Mouse (Mus musculus) forelimb bud, embryonic 11.5 days (tissue): ENCODE measurements around the gene Tcam1.
A peak's percentile ranks its signal among the peaks of the same experiment; 100 is the strongest.

Source experiments
- DNase-seq: peaks from one replicate; pipeline ENCODE4 v3.0.0-alpha.2; 2012; ENCODE audit warnings: low read depth, low spot score

Gene Tcam1

DNA sequence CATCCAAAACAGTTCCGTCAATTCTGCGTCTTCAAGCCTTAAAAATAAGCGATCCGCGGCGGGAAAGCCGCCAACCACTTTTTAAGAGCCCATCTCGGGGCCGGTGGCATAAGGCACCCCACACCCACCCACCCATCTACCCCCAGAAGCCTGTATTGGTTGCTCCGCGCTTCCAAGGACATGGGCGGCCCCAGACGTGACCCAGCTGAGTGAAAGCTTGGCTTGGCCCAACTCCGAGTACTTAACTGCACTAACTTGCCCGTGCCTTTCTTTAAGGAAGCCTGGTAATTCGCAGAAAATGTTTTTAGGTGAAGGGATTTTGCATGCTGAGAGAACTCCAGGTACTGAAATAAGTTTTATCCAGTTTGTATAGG lies 3.2 kb upstream of the Tcam1 start:
- no peak for DNase-seq

DNA sequence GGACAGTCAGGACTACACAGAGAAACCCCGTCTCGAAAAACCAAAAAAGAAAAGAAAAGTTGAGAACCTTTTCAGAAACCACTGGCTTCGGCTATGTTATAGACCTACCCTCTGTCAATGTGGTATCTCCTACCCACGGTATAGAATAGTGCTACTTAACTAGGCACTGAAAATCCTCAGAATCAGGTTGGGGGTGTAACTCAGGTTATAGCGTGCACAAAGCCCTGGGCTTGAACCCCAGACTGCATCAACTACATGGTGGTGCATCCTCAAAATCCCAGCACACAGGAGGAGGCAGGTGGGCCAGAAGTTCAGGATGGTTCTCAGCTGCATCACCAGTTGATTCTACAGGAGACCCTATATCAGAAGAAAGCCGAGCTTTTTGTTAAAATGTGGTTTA lies 2.7 kb upstream of the Tcam1 start:
- no peak for DNase-seq

DNA sequence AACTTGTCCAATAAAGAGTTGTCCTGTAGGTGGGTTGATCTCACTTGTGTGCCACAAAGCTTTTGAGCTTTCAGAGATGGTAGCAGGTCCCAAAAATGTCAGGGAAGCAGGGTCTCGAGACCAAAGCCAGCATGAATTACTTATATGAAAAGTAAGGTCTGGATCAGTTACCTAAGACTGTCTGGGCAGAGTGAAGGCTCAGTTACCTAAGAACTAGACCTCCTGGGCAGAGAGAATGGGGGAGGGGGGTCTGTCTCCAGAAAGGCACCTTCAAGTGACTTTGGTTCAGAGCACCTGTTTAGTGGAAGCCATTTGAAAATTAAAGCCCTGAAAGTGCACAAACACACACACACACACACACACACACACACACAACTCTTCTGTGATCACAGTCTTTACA lies 2.1 kb upstream of the Tcam1 start:
- no peak for DNase-seq

DNA sequence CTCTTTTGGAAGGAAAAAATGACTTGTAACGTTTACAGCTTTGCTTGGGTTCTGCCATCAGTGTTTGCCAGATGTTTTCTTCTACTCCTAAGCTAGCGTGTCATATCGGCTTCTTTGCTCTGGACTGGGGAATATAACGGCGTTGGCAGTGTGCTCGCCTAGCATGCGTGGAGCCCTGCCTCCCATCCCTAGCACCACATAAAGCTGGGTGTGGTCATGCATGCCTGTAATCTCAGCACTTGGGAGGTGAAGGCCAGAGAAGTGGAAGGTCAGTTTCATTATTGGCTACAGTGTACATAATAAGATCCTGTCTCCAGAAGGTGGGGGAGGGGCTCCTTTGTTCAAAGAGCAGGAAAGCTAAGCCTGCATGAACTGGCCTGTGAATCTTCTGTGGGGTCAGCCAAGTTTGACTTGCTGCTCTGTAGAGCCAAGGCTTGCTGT lies 1.5 kb upstream of the Tcam1 start:
- DNase-seq, result peak; percentile 30

DNA sequence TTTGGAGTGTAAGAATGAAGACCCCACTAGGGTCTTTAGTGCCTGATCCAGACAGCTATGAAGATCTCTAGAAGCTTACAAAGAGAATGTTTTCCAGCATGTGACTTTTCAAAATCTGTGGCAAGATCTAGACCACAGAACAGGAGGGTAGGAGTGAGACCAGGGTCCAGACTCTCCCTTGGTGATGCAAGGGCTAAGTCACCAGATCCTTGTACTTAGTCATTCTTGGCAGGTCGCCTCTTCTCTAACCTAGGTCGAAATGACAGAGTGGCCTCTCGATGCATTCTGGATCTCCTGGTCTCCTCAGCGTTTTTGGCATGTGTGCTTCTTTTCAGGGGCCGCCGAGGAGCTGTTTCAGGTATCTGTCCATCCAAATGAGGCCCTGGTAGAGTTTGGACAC lies 6.0 kb downstream of the Tcam1 start:
- DNase-seq, result no peak

DNA sequence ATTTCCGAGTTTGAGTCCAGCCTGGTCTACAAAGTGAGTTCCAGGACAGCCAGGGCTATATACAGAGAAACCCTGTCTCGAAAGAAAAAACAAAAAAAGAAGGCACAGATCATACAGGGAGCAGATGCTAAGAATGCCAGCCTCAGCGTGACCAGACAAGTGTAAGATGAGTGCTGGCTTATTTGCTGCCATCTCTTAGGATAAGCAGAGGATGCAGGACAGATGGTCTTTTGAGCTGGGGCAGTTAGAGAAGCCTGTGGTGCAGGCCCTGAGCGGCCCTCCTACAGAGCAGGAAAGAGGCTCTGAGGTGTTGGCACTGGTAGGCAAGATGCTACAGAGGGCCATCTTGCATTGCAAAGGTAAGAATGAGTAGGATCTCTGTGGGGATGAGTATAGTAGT lies 6.9 kb downstream of the Tcam1 start:
- no peak for DNase-seq

DNA sequence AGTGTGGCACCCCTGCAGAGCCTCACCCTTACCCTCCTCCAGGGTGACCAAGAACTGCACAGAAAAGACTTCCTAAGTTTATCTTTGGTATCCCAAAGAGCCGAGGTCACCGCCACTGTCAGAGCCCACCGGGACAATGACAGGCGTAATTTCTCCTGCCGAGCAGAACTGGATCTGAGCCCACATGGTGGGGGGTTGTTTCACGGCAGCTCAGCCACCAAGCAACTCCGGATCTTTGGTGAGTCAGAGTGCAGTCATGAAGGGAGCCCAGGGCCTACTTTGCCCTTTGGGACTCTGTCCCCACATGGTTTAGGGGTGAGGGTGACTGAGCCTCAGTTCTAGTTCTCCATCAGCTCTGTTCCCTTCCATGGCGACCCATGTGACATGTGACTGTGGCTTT lies 7.7 kb downstream of the Tcam1 start:
- DNase-seq, result no peak

DNA sequence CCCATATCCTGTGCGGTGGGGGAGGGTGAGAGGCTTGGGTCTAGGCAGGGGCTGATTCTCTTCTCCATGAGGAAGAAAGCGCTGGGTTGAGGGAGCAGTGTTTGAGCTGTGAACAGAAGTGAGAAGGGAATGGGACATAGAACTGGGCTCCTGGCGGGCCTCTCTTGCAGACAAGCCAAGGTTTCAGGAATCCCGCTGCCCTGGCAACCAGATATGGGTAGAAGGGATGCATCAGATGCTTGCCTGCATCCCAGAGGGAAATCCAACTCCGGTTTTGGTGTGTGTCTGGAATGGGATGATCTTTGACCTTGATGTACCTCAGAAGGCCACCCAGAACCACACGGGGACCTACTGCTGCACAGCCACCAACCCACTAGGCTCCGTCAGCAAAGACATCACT lies 9.7 kb downstream of the Tcam1 start:
- DNase-seq, result no peak

DNA sequence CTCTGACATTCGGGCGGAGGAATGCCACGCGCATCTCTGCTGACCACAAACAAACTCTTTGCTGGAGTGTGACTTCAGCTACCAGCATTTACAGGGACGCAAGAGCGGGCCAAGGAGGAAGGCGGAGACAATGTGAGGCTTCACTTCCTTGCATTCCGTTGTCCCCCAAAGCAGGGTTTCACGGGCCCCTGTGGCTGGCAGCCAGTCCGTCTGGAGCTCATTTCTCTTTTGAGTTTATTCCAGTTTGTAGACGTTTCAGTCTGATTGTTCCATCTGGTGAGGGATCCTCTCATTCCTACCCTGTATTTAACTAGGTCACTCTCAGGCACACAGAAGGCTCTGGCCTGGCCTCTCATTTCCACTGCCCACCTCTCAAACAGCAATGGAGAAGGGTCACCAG lies 10.5 kb downstream of the Tcam1 start:
- DNase-seq, result no peak

DNA sequence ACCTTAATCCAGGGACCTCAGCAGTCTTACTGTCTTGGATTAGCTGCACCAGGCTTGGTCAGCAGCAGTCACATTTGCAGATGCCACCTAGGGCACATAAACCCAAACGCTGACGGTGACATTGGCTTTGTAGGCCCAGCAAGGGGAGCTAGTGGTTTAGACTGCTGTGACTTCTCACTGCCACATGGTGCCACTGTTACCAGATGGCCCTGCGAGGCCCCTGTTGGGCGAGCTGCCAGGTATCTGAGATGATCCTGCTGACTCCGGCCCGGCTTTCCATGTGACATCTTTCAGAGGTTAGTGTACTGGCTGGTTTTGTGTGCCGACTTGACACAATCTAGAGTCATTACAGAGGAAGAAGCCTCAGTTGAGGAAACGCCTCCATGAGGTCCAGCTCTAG lies 12.9 kb downstream of the Tcam1 start:
- no peak for DNase-seq

DNA sequence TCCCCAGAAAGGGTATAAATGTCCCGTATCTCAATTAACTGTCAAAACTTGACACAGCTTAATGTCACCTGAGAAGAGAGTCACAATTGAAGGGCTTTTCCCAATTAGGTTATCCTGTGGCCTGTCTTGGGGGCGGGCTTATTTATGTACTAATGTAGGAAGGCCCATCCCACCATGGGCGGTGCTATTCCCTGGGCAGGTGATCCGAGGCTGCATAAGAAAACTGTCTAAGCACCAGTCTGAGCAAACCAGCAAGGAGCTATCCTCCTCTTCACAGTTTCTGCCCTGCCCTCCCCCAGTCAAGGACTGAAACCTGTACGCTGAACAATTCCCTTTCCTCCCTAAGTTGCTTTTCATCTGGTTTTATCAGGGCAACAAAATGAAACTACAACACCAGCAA lies 13.9 kb downstream of the Tcam1 start:
- DNase-seq, result no peak

DNA sequence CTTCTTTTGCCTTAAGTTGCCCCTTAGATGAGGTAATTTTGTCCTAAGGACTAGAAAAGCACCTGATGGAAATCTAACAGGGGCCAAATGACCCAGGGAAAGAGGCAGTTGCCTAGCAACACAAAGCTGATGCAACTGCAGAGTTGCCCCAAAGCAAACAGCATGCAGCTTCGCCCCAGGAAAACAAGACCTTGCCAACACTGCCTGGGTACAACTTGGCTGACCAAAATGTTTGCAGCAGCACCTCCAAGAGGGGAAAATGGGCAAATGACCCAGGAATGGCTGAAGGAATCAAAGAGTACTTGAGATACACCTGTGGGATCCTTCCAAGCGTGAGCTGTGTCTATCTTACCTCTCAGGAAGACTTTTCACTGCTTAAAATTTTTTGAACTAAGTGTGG lies 15.4 kb downstream of the Tcam1 start:
- DNase-seq, result no peak

DNA sequence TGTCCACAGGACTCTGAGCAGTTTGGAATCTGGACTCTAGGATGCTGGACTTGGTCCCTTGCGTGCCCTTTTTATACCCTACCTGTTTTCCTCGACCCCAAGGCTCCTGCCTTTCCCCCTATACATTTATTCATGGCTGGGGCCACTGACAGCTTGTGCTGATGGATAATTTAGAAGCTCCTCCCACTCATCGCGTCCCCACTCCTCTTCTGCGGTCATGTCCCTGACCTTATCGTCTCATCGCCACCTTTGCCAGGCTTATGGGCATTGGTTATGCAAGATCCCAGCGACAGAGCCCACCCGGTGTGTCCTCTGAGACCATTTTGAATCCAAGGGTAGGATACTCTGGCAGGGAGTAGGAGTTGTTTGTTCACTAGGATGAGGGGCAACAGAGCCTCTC lies 25.3 kb downstream of the Tcam1 start, which contains the start of gene Gh:
TSS of gene Gh (minus strand) at position 101 of the 400 bp plus-strand sequence.
- DNase-seq, result no peak

DNA sequence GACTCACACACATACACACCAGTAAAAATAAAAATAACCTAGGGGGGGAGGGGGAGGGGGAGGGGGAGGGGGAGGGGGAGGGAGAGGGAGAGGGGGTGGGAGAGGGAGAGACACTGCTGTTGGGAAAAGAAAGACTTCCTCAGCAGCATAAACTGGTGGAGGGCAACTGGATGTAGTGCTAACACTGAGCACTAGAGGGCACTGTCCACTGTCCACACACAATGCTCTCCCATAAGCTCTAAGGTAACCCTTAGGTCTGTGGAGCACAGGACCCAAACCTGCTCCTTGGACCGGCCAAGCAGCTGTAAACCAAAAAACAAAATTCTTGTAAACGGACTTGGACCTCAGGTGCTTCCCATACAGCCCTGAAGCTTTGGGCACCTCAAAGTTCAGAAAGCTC lies 26.2 kb downstream of the Tcam1 start:
- DNase-seq, result peak; percentile 80

DNA sequence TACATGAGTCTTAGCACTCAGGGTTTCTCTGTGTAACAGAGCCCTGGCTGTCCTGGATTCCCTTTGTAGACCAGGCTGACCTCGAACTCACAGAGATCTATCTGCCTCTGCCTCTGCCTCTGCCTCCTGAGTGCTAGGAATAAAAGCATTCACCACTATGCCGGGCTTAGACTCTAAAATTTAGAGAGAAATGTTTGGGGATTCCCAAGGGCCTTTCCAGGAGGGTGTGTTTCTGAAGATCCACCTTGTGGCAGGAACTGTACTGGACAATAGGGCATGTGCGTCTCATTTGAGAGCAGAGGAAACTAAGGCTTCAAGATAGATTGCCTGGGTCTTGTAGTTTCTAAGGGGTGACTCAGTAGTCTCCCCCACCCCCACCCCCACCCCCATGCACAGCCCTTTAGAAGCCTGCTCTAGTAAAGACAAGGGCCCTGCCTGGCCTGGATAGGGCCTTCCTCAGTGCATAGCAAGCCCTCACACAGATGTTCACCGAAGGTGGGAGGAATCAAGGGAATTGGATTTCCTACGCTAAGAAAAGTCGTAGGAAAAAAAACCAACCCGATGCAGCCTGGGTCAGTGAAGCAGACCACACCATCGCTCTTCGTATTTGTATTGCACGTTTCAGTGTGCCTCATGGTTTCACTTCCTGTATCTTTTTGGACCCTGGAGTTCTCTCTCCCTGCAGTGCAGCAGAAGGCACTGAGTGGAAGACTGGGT lies 29.0 kb downstream of the Tcam1 start:
- no peak for DNase-seq

DNA sequence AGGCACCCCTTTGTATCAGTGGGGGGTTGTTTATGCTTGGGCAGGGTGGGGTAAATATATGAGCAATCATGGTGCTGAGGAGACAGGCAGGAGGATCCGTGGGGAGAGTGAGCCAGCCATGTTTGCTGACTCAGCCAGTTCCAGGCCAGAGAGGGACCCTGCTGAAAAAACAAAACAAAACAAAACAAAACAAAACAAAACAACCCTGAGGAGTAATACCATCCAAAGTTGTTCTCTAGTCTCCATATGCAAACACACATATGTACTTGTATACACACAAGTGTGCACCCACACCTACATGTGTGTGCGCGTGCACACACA lies 29.6 kb downstream of the Tcam1 start:
- no peak for DNase-seq

DNA sequence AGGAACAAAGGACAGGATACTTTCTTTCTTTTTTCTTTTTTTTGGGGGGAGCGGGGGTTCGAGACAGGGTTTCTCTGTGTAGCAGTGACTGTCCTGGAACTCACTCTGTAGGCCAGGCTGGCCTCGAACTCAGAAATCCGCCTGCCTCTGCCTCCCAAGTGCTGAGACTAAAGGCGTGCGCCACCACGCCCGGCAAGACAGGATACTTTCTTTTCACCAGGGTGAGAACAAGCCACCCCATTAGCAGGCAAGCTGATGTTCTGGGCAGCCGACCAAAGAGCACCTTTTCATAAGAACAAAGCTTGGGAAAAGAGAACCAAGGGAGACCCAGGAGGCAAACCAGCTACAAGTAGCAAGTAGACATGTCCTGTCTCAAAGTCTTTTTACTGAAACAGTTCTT lies 30.3 kb downstream of the Tcam1 start:
- no peak for DNase-seq

DNA sequence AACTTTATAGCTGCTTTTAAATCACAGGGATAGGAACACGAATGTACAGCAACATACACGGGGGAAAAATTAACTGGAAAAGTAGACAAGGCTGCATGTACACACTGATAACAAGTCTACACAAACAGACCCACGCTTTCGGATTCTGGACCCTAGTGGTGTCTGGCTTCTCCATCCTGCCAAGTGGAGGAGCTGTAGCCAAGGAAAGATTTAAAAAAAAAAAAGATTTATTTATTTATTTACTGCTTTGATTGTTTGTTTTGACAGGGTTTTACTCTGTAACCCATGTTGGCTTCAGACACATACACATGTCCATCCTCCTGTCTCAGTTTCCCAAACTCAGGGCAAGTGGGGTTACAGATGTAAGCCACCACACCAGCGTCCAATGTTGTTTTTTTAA lies 31.0 kb downstream of the Tcam1 start:
- DNase-seq, result no peak

DNA sequence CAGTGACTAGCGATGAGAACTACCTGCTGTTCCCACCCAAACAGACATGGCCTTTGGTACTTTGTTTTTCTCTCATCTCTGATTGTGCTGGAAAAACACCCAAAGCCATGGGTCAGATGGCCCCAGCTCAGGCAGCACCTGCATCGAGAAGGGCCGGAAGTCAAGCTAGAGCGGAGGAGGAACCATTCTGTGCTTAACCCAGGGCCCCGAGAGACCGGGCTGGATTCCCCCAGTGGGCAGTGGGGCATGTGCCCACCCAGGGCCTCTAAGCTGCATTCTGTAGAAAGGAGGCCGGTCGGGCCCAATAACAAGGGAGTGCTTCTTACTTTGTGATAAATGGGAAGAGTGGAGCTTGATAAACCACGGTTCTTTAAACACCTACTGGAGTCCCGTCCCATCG lies 31.7 kb downstream of the Tcam1 start:
- DNase-seq, result no peak

DNA sequence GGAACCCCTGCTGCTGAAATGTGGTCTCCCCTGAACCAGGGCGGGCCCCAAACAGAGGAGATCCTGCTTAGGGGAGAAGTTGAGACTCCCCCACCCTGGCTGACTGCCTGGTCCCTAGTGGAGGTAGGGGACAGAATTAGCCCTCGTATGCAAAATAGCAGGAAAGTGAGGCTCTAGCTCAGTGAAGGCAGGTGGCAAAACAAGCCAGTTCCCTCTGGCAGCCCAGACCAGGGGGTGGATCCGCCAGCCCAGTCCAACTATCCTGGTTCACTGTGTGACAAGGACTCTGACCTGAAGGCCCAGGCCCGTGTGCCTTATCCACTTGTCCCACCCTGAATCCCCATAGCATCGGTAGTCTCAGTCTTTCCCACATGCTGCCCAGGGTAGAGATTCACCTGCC lies 33.7 kb downstream of the Tcam1 start:
- DNase-seq, result no peak

DNA sequence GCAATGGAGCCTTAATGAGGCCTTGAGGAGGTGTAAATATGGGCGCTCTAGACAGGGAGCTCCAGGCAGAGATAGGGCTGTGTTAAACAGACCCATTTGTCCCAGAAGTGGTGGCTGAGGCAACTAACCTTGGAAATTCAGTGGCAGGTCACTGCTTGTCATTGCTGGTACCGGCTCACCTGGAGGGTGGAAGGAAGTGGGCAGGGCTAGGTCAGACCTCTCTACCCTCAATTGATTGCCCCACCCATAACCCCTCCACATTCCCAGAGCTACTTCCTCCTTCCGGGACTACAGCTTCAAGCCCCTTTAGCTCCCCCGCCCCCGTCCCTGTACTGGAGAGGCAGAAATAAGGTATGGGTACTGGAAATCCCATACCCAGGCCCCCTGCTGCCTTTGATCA lies 37.1 kb downstream of the Tcam1 start:
- no peak for DNase-seq

DNA sequence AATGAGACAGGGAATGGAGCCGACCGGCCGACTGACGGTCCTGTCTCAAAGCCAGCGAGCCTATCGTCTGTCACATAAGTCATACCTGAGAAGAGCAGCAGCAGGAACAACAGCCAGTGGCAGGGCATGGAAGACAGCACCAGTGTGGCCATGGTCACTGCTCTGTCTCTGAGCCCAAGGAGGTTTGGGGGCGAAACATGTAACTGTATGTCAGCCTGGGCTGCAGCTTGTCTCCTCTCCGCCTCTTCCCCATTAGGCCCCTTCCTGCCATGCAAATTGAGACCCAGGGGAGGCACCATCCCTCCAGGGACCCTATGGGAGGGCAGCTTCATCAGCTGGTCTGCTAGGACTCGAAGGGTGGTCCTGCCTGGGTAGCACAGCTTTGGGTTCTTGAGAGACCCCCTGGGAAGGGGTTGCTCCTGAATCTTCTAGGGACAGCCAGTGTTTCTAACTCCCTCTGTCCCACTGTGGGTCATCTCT lies 37.9 kb downstream of the Tcam1 start, which contains the start of gene Cd79b:
TSS of gene Cd79b (minus strand) at position 430 of the 480 bp plus-strand sequence.
- no peak for DNase-seq

DNA sequence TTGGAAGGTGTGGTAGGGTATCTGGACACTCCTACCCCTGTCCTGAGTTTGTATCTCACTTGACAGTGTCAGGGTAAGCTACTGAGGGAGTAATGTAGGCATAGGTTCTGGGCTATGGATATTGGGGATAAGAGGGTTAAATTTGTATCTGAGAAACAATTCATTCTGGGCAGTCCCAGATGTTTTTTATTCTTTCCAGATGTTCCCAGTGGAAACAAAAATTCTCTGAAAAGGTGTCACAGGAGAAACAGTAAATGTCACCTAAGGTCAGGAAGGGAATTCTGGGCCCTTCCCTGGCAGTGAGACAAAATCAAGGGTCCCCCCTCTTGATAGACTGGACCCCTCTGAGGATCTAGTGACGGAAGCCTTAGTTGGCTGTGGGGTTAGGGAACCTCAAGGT lies 39.9 kb downstream of the Tcam1 start:
- DNase-seq, result peak; percentile 63

DNA sequence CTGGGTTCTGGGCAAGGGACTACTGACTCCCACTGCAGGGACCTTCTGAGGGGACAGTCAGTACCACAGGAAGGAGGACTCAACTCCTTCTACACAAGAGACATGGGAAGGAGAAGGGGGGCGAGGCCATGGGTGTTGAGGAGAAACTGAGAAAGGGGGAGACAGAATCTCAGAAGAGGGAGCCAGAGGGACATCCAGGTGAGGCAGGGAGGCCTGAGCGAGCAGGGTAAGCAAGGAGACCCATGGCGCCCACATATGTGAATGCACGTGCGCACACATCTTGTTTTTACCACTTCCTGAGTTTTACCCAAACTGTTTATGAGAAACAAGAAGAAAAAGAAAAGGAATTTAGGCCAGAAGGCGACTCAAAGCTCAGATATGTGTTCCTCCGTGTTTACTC lies 41.3 kb downstream of the Tcam1 start:
- DNase-seq, result no peak
